Mouse (Mus musculus): ENCODE data around the gene Adcy1. TPM values are rescaled to one million over a fixed set of nuclear protein-coding genes. Genes with fewer than 3 reads are reported as not detected.

Adcy1 gene
- polyA plus RNA-seq, 1 experiment, result 2.2 TPM

DNA sequence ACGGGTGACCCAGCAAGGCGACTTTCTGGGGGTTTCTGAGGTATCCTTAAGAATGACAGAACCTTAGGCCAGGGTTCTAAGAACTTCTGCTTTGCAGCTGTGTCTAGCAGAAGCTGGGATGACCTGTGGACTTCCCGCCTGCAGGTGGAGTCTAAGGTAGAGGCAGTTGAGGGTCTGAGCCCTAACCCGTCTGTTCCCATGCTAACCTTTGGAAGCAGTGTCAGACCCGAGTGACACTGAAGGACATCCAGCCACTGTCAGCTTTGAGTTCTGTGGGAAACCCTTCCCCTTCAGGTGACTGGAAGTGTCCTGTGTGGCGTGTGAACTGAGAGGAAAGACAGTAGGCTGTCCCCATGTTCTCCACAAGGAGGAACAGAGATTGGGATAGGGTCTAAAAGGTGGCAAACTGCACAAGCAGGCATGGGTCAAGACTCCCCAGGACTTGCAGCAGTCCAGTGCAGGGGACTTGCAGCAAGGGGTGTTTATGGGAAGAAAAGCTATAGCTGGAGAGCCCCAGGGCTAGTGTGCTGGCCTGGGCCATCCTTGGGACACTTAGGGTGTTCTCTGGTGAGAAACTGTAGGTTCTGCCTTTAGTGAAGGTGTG, 8.5 kb upstream of the Adcy1 start:
- Histone ChIP-seq H3K4me3 (ENCODE audit: insufficient read depth, low read length) (no peak overlapping the region), H3K27ac (ENCODE audit: insufficient read depth, low read length) (no peak overlapping the region), H3K4me1 (ENCODE audit: control insufficient read depth, insufficient read depth, low read length) (peaks cover 3% of the 10 kb centered on the region; the same call in 1 of the 2 replicates)
- TF ChIP-seq POLR2A (IDR thresholded peaks at IDR 0.05; ENCODE audit: low read depth, low read length), result no peak
- no peak for TF ChIP-seq CTCF (IDR thresholded peaks at IDR 0.05; ENCODE audit: borderline replicate concordance, insufficient read depth, low read length)

DNA sequence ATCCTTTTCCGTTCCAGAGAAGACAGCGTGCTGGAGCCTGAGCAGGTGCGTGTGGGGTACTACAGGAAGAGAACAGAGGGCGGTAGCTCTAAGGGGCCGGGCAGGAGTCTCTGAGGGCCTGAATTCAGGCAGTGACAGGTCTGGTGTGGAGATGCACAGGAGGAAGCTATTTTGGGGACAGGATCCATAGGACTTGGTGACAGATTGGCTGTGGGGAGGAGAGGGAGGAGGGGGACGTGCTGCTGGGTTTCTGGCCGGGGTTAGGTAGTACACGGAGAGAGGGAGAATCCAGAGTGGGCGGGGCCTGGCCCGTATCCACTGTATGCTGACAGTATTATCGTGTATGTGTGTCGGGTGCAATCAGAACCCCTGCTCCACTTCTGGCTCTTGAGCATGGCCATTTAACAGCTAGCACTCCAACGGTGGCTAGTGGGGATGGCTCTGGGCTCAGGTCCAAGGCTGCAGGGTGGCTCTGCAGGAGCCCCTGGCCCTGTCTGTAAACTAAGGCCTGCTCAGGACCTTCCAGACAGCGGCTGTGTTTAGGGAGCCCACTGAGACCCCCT, 7.8 kb upstream of the Adcy1 start:
- Histone ChIP-seq H3K4me3 (ENCODE audit: insufficient read depth, low read length) (no peak overlapping the region), H3K27ac (ENCODE audit: insufficient read depth, low read length) (no peak overlapping the region), H3K4me1 (ENCODE audit: control insufficient read depth, insufficient read depth, low read length) (peaks cover 3% of the 10 kb centered on the region; the same call in 1 of the 2 replicates)
- TF ChIP-seq POLR2A (IDR thresholded peaks at IDR 0.05; ENCODE audit: low read depth, low read length), result no peak
- TF ChIP-seq CTCF (IDR thresholded peaks at IDR 0.05; ENCODE audit: borderline replicate concordance, insufficient read depth, low read length), result no peak

DNA sequence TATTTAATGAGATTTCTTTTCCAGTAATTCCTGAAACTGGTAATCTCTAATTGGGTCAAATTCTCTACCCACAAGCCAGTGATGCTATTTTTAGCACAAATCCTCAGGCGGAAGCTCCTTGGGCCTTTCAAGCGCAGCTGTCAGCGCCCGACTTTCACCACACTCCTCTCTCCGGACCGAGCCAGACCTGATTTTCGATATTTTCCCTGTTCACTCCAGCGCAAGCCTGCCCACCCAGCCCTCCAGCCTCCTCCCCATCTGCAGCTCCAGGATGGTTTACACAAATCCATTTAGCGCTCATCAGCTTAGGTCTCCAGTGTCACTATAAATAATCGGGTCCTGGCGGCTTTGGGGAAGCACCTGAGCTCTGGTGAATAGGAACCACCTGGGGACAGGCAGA, 7.2 kb upstream of the Adcy1 start:
- no peak overlapping the region for H3K27ac ChIP-seq (ENCODE audit: insufficient read depth, low read length)
- peaks cover 3% of the 10 kb centered on the region; the same call in 1 of the 2 replicates for H3K4me1 ChIP-seq (ENCODE audit: control insufficient read depth, insufficient read depth, low read length)
- H3K4me3 ChIP-seq (ENCODE audit: insufficient read depth, low read length), result no peak overlapping the region
- TF ChIP-seq CTCF (IDR thresholded peaks at IDR 0.05; ENCODE audit: borderline replicate concordance, insufficient read depth, low read length), result no peak
- no peak for TF ChIP-seq POLR2A (IDR thresholded peaks at IDR 0.05; ENCODE audit: low read depth, low read length)

DNA sequence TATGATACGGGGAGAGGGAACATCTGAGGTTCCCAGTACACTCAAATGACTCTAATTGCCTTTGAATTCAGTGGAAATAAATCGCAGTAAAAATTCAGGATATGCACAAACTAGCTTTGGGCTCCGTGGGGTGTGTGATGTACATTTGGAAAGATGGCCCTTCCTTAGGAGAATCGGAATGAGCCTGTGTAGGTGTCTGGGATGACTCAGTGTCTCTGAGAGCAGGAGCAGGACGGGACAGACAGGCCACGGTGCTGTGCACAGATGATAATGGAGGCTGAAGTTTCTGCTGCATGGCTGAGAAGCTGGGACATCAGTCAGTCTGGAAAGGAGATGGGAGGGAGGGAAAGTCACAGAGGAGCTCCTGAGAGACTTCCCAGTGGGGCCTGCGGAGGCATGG, 5.5 kb upstream of the Adcy1 start:
- peaks cover 3% of the 10 kb centered on the region; the same call in 1 of the 2 replicates for H3K4me1 ChIP-seq (ENCODE audit: control insufficient read depth, insufficient read depth, low read length)
- no peak overlapping the region for H3K27ac ChIP-seq (ENCODE audit: insufficient read depth, low read length)
- TF ChIP-seq CTCF (IDR thresholded peaks at IDR 0.05; ENCODE audit: borderline replicate concordance, insufficient read depth, low read length), result no peak
- TF ChIP-seq POLR2A (IDR thresholded peaks at IDR 0.05; ENCODE audit: low read depth, low read length), result no peak
- no peak overlapping the region for H3K4me3 ChIP-seq (ENCODE audit: insufficient read depth, low read length)

DNA sequence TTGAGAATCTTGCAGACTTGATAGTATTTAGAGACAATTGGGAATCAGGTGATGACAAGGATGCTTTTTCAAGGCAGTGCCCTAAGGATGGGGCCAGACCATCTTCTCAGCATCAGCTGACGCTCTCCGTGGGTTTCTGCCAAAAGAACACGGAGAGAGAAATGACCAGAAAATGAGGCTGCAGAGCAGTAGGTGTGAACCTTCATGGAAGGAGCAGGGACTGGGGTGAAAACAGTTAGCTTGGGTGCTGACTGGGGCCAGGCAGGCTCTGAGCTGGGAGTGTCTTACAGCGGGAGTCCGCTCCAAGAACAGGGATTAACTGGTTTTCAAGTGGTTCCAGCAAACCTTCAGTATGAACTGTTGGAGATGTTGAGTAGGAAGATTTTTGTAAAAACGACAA, 1.3 kb upstream of the Adcy1 start:
- Histone ChIP-seq H3K4me1 (ENCODE audit: control insufficient read depth, insufficient read depth, low read length) (no peaks in the 10 kb centered on the region), H3K4me3 (ENCODE audit: insufficient read depth, low read length) (no peak overlapping the region), H3K27ac (ENCODE audit: insufficient read depth, low read length) (no peak overlapping the region)
- no peak for TF ChIP-seq CTCF (IDR thresholded peaks at IDR 0.05; ENCODE audit: borderline replicate concordance, insufficient read depth, low read length)
- no peak for TF ChIP-seq POLR2A (IDR thresholded peaks at IDR 0.05; ENCODE audit: low read depth, low read length)

DNA sequence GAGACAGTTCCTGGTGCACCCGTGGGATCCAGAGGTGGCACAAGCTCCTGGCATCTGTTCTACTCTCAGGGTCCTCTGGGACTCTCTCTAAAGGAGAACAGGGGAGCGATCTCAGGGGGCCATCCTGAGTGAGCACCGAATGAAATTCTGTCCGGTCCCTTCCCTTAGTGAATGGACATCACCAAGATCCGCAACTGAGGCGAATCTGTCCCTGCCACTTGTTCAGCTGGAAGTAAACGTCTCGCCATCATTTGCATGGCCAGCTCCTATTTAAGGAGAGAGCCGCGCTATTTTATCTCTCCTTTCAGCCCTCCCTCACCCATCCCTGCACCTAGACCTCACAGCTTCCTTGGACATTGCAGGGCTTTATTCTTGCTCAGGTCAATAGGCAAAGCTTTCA, 723 bp upstream of the Adcy1 start:
- TF ChIP-seq POLR2A (IDR thresholded peaks at IDR 0.05; ENCODE audit: low read depth, low read length) (no peak), CTCF (IDR thresholded peaks at IDR 0.05; ENCODE audit: borderline replicate concordance, insufficient read depth, low read length) (no peak)
- Histone ChIP-seq H3K4me1 (ENCODE audit: control insufficient read depth, insufficient read depth, low read length) (no peaks in the 10 kb centered on the region), H3K27ac (ENCODE audit: insufficient read depth, low read length) (no peak overlapping the region), H3K4me3 (ENCODE audit: insufficient read depth, low read length) (no peak overlapping the region)

DNA sequence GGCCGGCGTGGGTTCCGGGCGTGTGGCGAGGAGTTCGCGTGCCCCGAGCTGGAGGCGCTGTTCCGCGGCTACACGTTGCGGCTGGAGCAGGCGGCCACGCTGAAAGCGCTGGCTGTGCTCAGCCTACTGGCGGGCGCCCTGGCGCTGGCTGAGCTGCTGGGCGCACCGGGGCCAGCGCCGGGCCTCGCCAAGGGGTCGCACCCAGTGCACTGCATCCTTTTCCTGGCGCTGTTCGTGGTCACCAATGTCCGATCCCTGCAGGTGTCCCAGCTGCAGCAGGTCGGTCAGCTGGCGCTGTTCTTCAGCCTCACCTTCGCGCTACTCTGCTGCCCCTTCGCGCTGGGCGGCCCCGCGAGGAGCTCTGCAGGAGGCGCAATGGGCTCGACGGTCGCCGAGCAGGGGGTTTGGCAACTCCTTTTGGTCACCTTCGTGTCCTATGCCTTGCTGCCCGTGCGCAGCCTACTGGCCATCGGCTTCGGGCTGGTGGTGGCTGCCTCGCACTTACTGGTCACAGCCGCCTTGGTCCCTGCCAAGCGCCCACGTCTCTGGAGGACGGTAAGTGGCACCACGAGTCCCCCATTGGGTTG, 485 bp downstream of the Adcy1 start:
- no peaks in the 10 kb centered on the region for H3K4me1 ChIP-seq (ENCODE audit: control insufficient read depth, insufficient read depth, low read length)
- TF ChIP-seq CTCF (IDR thresholded peaks at IDR 0.05; ENCODE audit: borderline replicate concordance, insufficient read depth, low read length), result peak; percentile 3; the same call in 1 of the 2 replicates
- no peak for TF ChIP-seq POLR2A (IDR thresholded peaks at IDR 0.05; ENCODE audit: low read depth, low read length)
- peak overlapping the region; percentile 26 for H3K4me3 ChIP-seq (ENCODE audit: insufficient read depth, low read length)
- H3K27ac ChIP-seq (ENCODE audit: insufficient read depth, low read length), result no peak overlapping the region

DNA sequence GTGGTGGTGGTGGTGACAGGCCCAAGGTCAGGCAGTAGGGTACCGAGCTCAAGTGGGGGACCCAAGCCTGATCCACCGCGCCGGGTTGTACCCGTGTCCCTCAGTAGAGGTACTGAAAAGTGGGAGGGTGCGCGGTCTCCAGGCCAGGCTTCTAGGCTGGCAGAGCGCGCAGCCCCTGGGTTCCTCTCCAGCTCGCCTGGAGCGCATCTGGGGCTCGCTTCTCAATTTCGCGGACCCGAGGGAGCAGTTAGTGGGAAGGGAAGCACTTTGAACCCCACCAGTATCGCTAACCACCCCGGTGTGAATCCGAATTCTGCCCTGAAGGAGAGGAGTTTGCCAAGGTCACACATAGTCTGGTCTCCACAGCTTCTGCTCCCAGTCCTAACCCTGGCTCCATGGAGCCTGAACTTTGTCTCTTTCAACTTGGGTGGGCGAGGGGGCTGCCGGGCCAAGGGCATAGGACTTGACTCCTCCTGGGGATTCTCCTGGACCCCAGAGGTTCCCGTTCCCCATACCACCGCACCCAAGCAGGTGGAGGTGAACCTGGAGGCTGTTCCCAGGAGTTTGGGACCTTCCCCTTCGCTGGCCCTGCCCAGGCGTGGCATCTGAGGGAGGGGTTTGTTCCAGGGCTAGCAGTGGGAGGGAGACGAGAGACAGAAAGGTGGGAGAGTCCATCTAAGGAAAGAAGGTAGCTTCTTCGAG, 1.3 kb downstream of the Adcy1 start:
- Histone ChIP-seq H3K27ac (ENCODE audit: insufficient read depth, low read length) (no peak overlapping the region), H3K4me1 (ENCODE audit: control insufficient read depth, insufficient read depth, low read length) (no peaks in the 10 kb centered on the region), H3K4me3 (ENCODE audit: insufficient read depth, low read length) (no peak overlapping the region)
- TF ChIP-seq CTCF (IDR thresholded peaks at IDR 0.05; ENCODE audit: borderline replicate concordance, insufficient read depth, low read length), result no peak
- no peak for TF ChIP-seq POLR2A (IDR thresholded peaks at IDR 0.05; ENCODE audit: low read depth, low read length)

DNA sequence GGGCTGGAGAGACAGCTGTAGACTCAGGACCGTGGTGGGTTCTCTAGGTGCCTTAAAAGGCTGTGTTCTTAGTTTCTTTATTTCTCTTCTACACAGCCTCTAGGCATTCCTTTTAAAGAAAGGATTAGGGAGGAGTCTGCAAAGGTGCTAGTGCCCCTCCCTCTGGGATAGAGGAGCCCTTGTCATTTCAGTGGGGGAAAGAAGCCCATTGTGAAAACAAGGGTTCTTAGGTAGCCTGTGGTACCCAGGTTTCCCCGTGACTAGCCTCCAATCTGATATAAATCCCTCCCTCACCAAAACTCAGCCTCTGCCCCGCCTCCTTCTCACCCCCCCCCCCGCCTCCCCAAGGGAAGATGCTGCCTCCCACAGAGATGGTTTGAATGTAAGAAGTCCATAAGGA, 2.1 kb downstream of the Adcy1 start:
- Histone ChIP-seq H3K27ac (ENCODE audit: insufficient read depth, low read length) (no peak overlapping the region), H3K4me3 (ENCODE audit: insufficient read depth, low read length) (no peak overlapping the region), H3K4me1 (ENCODE audit: control insufficient read depth, insufficient read depth, low read length) (no peaks in the 10 kb centered on the region)
- TF ChIP-seq POLR2A (IDR thresholded peaks at IDR 0.05; ENCODE audit: low read depth, low read length) (no peak), CTCF (IDR thresholded peaks at IDR 0.05; ENCODE audit: borderline replicate concordance, insufficient read depth, low read length) (no peak)

DNA sequence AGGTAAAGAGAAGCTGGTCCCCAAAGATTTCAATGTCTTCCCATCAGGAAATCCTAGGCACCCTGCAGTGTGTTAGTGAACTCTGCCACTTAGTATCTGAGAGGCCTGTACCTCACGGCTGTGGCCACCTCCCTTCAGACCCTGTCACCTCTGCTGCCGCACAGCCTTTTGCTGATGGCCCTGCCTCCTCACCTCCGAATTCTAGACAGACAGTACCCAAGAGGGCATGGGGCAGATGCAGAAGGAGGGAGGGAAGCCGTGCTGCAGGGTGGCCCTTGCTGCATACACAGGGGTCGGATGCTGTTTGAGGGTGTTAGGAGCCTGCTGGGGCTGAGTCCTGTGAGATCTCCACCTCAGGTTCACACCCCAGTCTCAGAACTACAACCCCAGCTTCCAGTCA, 2.6 kb downstream of the Adcy1 start:
- no peaks in the 10 kb centered on the region for H3K4me1 ChIP-seq (ENCODE audit: control insufficient read depth, insufficient read depth, low read length)
- no peak for TF ChIP-seq CTCF (IDR thresholded peaks at IDR 0.05; ENCODE audit: borderline replicate concordance, insufficient read depth, low read length)
- no peak for TF ChIP-seq POLR2A (IDR thresholded peaks at IDR 0.05; ENCODE audit: low read depth, low read length)
- no peak overlapping the region for H3K4me3 ChIP-seq (ENCODE audit: insufficient read depth, low read length)
- no peak overlapping the region for H3K27ac ChIP-seq (ENCODE audit: insufficient read depth, low read length)

Measured in embryonic fibroblast, embryonic 13.5 days (primary cell).